Mouse (Mus musculus) c-Kit-negative CD71-positive TER-119-positive erythroid progenitor cells, embryonic 14.5 days (primary cell): ENCODE results near the gene Mylk.

Source experiments
- DNase-seq: peaks from one replicate; pipeline ENCODE4 v3.0.0-alpha.2; 2013; ENCODE audit warnings: low read depth, low spot score

Mylk gene

GRCm38 (mm10) chr16:34941915-34942314 is 196.9 kb downstream of the Mylk start:
- DNase-seq: no peak

GRCm38 (mm10) chr16:34946301-34946700 is 201.3 kb downstream of the Mylk start:
- DNase-seq: no peak

- DNase-seq: no peak
Measured at GRCm38 (mm10) chr16:34950935-34951334, 205.9 kb downstream of the Mylk start.

DNA sequence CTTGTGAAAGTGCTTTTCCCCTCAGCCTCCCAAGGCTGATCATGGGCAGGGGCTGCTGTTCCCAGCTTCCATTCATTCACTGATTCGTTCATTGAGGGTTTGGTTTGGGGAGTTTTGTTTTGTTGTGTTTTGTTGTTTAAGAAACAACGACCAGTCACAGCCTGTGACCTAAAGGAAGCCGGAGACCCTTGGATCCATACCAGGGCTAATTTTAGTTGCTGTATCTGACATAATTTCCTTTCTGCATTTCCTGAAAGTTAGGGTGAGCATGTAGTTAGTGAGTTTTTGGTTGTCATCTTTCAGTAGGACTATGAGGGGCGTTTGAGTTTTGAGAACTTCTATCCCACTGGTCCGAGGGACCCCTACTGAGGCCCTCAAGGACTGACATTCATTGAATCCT is 207.2 kb downstream of the Mylk start:
- DNase-seq: no peak

- no peak for DNase-seq
Measured at GRCm38 (mm10) chr16:34952798-34953197, 207.8 kb downstream of the Mylk start.

DNA sequence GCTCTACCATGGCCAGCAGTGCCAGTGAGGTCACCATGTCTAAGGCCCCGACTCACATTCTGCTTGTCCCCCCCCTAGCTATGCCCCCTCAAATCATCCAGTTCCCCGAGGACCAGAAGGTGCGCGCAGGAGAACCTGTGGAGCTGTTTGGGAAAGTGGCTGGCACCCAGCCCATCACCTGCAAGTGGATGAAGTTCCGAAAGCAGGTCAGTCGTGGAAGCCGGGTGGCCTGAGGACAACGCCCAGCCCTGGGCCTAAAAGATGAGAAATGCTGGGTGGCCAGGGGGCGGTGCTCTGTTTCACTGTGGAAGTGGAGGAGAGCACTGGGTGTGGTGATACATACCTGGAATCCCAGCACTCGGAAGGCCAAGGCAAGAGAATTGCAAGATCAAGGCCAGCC is 208.5 kb downstream of the Mylk start:
- DNase-seq: no peak

DNA sequence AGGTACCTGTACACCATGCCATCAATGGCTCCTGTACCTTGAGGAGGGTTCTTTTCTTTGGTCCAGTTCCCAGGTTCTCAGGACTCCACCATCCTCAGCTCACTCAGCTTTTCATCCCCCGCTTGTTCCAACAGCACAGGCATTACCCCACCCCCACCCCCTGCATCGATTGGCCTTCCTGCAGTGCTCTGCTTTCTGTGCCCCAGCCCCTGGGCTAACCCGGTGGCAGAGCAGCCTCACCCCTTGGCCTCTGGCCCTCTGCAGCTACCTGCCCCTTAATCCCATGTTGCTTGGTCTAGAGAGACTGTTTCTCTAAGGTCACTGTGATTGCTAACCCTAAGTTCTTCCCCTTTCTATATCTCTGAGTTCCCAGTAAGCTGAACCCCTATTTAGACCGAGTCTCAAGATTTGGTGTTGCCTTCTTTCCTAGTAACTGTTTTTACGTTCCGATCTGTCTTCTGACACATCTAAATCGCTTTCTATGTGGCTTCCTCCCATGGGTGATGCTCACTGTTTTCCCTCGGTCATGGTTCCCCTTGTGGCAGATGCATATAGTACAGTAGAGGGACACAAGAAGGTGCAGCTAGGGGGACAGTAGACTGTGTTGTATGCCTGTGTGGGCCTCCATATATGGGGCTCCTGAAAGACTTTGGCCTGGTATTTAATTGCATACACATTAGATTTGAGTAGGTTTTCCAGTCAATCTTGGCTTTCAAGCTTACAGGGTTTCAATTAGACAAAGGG is 212.6 kb downstream of the Mylk start:
- no peak for DNase-seq

DNA sequence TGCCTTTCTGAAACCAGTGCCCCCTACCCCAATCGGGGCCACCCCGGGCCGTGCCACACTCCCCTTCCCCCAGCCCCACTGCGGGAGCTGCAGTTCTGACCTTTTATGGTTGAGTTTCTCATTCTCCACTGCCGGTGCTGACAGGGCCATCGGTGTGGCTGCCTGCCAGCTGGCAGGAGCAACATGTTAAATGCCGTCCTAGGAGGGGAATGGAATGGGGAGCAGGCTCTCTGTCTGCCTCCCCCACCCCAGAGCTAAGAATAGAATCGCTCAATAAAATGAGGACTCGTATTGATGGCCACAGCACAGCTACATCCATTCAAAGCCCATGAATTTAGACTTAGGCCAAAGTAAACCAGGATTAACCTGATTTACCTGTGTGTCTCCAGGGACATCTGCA is 213.7 kb downstream of the Mylk start:
- no peak for DNase-seq

DNA sequence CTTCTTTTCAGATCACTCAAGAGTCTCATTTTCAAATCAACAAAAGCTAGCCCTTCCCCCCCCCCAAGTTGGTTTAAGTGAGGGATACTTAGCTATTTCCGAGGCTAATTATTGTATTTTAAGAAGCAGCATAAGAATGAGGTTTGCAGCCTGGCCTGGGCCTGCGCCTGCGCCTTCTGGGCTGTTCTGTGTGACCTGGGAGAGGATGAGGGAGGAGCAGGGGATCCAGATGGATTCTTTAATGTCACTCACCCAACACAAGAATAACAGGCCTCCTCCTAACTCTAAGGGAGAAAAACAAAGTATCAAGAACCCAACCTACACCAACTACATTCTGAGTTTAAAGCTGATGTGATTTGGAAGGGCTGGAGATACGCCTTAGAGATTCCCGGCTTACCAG is 214.3 kb downstream of the Mylk start:
- DNase-seq: no peak

DNA sequence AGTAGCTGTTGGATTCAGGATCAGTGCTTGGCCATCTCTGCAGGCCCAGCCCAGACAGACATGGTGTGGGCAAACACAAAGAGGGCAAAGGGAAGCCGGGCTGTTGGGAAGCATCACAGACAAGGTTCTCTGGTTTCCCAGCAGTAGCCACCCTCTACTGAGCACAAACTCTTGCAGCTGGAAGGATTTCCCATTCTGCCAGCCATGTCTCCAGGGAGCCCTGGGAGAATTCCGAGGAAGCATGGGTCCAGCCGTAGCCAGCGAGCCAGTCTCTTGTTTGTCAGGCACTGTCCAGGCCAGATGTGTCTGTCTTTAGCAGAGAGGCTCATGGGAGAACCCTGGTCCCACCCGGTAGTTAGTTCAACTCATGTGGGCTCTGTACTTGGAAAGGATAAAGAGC is 215.2 kb downstream of the Mylk start:
- no peak for DNase-seq

DNA sequence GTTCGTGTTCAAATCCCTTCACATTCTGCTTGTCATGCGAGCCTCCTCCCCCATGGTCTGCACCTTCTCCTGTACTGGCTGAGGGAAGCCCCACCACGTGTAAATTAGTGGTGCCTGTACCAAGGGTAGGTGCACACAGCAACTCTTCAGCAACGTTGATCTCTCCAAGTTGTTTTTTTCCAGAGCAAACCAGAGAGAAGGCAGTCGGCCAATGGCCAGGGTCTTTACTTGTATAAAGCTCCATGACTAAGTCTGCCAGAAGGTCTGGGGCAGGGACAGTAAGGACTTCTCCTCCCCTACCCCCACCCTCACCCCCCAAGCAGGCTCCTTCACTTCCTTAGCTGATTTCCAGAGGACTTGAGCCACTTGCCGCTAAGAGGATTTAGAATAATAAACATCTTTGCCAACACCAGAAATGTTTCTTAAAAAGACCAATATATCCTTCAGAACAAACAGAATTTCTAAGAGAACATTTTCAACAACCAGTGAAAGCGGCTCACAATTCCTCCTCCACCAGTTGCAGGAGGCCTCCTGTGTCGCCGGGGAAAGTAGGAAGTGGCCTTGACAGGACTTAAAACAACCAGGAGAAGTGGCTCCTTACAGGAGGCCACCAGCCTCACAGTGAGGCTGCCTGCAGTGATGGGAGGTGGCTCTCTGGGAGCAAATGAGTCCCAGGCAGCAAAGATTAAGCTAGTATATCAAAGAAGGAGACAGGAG is 216.0 kb downstream of the Mylk start:
- DNase-seq: no peak

GRCm38 (mm10) chr16:34962322-34962721 is 217.3 kb downstream of the Mylk start:
- DNase-seq: no peak

- no peak for DNase-seq
Measured at GRCm38 (mm10) chr16:34963008-34963407, 218.0 kb downstream of the Mylk start.

DNA sequence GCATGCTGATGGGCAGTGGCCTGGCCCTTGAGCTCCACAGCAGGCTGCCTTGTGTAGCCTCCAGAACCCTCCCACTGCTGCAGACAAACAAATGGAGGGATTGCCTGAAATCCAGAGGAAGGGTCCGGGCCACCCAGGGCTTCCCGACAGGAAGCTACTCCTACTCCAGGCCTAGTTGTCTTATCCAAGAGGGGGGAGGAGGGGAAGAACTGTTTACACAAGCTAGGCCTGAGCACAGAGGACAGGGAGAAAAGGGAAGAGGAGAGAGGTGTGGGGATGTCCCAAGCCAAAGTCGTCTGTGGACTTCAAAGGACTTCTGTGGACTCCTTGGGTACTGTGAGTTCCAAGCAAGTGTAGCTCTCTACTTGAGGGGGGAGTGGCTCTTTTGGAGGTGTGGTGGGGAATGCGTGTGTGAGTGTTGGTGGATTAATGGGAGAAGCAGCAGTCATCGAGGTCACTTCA is 221.6 kb downstream of the Mylk start:
- no peak for DNase-seq

DNA sequence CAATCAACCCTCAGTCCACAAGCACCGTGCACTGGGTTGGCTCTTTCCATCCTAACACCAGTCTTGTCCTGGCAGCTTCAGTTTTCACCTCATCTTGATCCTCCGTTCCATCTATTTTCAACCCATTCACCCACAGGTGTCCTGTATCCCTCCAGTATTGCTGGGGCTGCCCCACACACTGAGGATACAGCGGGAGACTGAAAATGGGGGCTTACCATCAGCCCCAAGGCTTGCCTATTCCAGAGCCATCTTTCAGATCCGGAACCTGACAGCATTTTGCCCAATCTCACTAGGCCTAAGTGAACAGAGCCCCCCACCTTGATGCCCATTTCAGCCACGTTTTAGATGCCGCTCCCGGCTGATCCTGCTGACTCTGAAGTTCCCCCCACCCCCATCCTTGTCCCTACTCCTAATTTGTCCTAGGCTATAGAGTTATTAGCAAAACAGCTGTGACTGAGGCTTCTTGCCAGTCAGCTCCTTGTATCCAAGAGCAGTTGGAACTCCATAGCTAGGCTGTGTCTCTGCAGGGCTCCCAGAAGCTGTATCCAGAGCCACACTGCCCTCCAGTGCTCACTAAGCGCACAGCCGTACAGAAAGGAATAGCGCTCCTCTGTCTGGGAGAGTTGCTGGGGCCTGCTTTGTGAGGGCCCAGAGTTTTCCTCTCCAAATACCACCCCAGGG is 222.2 kb downstream of the Mylk start:
- no peak for DNase-seq

- DNase-seq: no peak
Measured at GRCm38 (mm10) chr16:34968181-34968580, 223.2 kb downstream of the Mylk start.

DNA sequence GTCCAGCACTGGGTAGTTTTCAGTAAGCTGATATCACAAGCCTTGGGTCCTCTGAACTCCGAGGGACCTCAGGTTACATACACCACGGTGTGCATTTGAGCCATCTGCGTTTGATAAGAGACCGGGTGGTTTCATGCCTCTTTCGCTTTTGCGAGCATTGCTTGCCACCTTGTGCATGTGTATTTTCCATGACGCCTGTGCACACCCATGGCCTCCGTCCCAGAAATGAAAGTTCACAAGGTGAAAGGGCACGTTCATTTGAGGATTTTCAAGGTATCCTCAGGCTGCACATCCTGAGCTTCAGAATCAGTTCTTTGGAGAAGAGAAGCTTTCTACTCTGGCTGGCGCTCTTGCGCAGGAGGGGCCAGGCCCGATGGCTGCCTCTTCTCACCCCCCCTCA is 227.5 kb downstream of the Mylk start:
- DNase-seq: no peak

GRCm38 (mm10) chr16:34975544-34975943 is 230.5 kb downstream of the Mylk start:
- DNase-seq: no peak

DNA sequence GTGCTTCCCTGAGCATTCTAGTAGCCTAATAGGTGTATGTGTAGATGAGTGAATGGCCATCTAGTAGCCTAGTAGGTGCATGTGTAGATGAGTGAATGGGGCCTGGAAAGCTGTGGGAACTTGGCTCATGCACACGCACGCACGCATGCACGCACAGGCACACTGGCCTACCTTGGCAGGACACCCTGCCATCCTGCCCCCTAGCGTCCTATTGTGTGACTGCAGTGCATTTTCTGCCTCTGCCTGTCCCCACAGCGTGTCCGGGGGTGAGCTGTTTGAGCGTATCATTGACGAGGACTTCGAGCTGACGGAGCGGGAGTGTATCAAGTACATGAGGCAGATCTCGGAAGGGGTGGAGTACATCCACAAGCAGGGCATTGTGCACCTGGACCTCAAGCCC is 231.6 kb downstream of the Mylk start:
- no peak for DNase-seq

- no peak for DNase-seq
Measured at GRCm38 (mm10) chr16:34978018-34978417, 233.0 kb downstream of the Mylk start.

GRCm38 (mm10) chr16:34981009-34981408 is 236.0 kb downstream of the Mylk start:
- no peak for DNase-seq

DNA sequence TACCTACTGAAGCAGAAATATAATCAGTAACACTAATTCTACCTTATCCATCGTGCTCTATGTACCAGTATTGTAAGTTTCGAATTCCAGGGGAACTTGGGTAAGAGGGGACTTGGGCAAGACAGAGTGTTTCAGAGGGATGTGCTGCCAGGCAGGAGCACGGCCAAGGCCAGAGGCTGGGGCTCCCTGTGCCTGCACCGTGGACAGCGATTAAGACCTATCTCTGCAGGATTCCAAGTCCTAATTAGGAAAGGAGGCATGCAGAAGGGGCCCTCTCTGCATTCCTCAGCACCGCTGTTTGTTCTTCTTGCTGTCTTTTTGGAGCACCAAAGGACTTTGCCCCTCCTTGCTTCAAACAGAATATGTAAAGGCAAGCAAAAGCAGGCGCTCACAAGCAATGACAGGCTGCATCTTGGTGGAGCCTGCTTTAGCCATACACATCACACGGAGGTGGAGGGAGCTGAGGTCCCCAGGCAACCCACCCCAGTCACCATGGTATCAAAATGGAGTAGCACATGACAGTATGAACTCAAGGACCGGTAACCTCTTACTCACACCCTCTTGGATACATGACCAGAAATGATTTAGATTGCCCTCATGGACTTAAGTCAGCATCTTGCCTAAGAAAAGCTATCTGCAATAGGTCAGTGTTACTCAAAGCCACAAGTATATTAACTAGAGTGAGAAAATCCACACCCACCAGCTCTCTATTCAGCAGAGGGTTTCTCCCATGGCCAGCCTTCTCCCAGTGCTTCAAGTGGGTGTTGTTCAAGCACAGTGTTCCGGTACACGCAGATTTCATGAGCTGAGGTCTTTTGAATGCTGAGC is 239.4 kb downstream of the Mylk start:
- DNase-seq: no peak
